ENCODE assay signal across 13 mouse cellular contexts in genomic region chr11:112840495-112840828, GRCm38 (mm10). TPM values are rescaled to one million over a fixed set of nuclear protein-coding genes. Genes with fewer than 3 reads are reported as not detected.
DNase-seq lines count a peak whose midpoint lies in the region; ATAC-seq lines count a peak whose summit lies in the region.
"Had no signal": no experiment of that assay in that cellular context is flagged by ENCODE, and none has a peak within 500 bp of the region (broad histone marks: within the 10 kb centered on the region; RNA-seq: fewer than 3 reads in every experiment).

No protein-coding gene starts in this region.

- no peak overlapping the region for H3K4me3 ChIP-seq in kidney, embryonic 15.5 days (replicated peaks)
- no peak overlapping the region for H3K4me3 ChIP-seq in embryonic facial prominence, embryonic 12.5 days
- H3K4me3 ChIP-seq in hindbrain, embryonic 15.5 days, result no peak overlapping the region
- no peak overlapping the region for H3K4me3 ChIP-seq in neural tube, embryonic 12.5 days
- H3K4me3 ChIP-seq: erythroblast, embryonic 14.5 days; limb, embryonic 15.5 days had no signal

- H3K9ac ChIP-seq in kidney, embryonic 15.5 days, result no peak overlapping the region
- no peak overlapping the region for H3K9ac ChIP-seq in embryonic facial prominence, embryonic 12.5 days
- no peak overlapping the region for H3K9ac ChIP-seq in hindbrain, embryonic 15.5 days
- H3K9ac ChIP-seq in neural tube, embryonic 12.5 days, result no peak overlapping the region
- H3K9ac ChIP-seq: limb, embryonic 15.5 days had no signal

- H3K27me3 ChIP-seq in kidney, embryonic 15.5 days, result no peaks in the 10 kb centered on the region
- no peaks in the 10 kb centered on the region for H3K27me3 ChIP-seq in embryonic facial prominence, embryonic 12.5 days
- H3K27me3 ChIP-seq in hindbrain, embryonic 15.5 days, result no peaks in the 10 kb centered on the region
- no peaks in the 10 kb centered on the region for H3K27me3 ChIP-seq in neural tube, embryonic 12.5 days (replicated peaks)
- H3K27me3 ChIP-seq: limb, embryonic 15.5 days had no signal

- WGBS in kidney, embryonic 15.5 days, result 16% methylated on average over 10 of the region's 10 CpGs
- WGBS in embryonic facial prominence, embryonic 12.5 days, result 13% methylated on average over 10 of the region's 10 CpGs
- WGBS in hindbrain, embryonic 15.5 days, result 12% methylated on average over 10 of the region's 10 CpGs
- 7% methylated on average over 10 of the region's 10 CpGs for WGBS in neural tube, embryonic 12.5 days

- no peak for DNase-seq in kidney, postnatal 25 days
- DNase-seq in gastrocnemius, postnatal 4 days (ENCODE audit: low spot score in 2 of 2), result no peak
- DNase-seq in cerebellum, adult 11 months, result no peak
- DNase-seq: kidney, adult 2 months; spleen, adult 18-20 months had no signal

- peaks cover 12% of the 10 kb centered on the region; the same call in 1 of the 2 replicates for H3K4me1 ChIP-seq in kidney, embryonic 15.5 days
- H3K4me1 ChIP-seq in embryonic facial prominence, embryonic 12.5 days, result 0 out of 2 replicates have a peak, but pooled peaks cover 3% of the 10 kb centered on the region
- peaks cover 5% of the 10 kb centered on the region; the same call in 1 of the 2 replicates for H3K4me1 ChIP-seq in hindbrain, embryonic 15.5 days (replicated peaks)
- peaks cover 6% of the 10 kb centered on the region for H3K4me1 ChIP-seq in neural tube, embryonic 12.5 days

- H3K4me2 ChIP-seq in kidney, embryonic 15.5 days, result peak overlapping the region; percentile 42
- H3K4me2 ChIP-seq in embryonic facial prominence, embryonic 12.5 days (replicated peaks), result 0 out of 2 replicates have a peak overlapping the region, but pooled peaks have one; percentile 17
- H3K4me2 ChIP-seq in hindbrain, embryonic 15.5 days, result peak overlapping the region; percentile 21; the same call in 1 of the 2 replicates
- H3K4me2 ChIP-seq in neural tube, embryonic 12.5 days (replicated peaks), result peak overlapping the region; percentile 24; the same call in 1 of the 2 replicates
- H3K4me2 ChIP-seq: limb, embryonic 15.5 days had no signal

- no peak overlapping the region for H3K27ac ChIP-seq in kidney, embryonic 15.5 days
- H3K27ac ChIP-seq in embryonic facial prominence, embryonic 12.5 days, result no peak overlapping the region
- H3K27ac ChIP-seq in hindbrain, embryonic 15.5 days (replicated peaks), result peak overlapping the region; percentile 73; the same call in 1 of the 2 replicates
- no peak overlapping the region for H3K27ac ChIP-seq in neural tube, embryonic 12.5 days
- H3K27ac ChIP-seq: limb, embryonic 15.5 days had no signal

- ATAC-seq in kidney, embryonic 15.5 days (replicated peaks; ENCODE audit: low FRiP score), result no peak
- ATAC-seq in embryonic facial prominence, embryonic 12.5 days (ENCODE audit: insufficient number of reproducible peaks, insufficient read depth, low FRiP score, low TSS enrichment), result no peak
- no peak for ATAC-seq in hindbrain, embryonic 15.5 days (ENCODE audit: low FRiP score, low read depth)
- ATAC-seq in neural tube, embryonic 12.5 days (ENCODE audit: low FRiP score, low read depth), result peak; percentile 21; the same call in 1 of the 2 replicates
- ATAC-seq in megakaryocyte-erythroid progenitor cell, adult 5-6 weeks (replicated peaks; ENCODE audit: low FRiP score, low TSS enrichment, poor library complexity, severe bottlenecking), result no peak

- no peaks in the 10 kb centered on the region for H3K9me3 ChIP-seq in kidney, embryonic 15.5 days (replicated peaks)
- no peaks in the 10 kb centered on the region for H3K9me3 ChIP-seq in embryonic facial prominence, embryonic 12.5 days
- H3K9me3 ChIP-seq in hindbrain, embryonic 15.5 days, result no peaks in the 10 kb centered on the region
- H3K9me3 ChIP-seq in neural tube, embryonic 12.5 days, result no peaks in the 10 kb centered on the region
- H3K9me3 ChIP-seq: limb, embryonic 15.5 days had no signal

- H3K36me3 ChIP-seq in kidney, embryonic 15.5 days, result no peaks in the 10 kb centered on the region
- H3K36me3 ChIP-seq in embryonic facial prominence, embryonic 12.5 days, result no peaks in the 10 kb centered on the region
- no peaks in the 10 kb centered on the region for H3K36me3 ChIP-seq in hindbrain, embryonic 15.5 days
- H3K36me3 ChIP-seq in neural tube, embryonic 12.5 days, result no peaks in the 10 kb centered on the region
- H3K36me3 ChIP-seq: limb, embryonic 15.5 days had no signal

RNA-seq across cellular contexts. Expression of gene Sox9, which starts 58.4 kb away (rescaled TPM):
- polyA plus RNA-seq in kidney, embryonic 15.5 days (2015; fragmentation: Nextera tagmentation; extraction: Ambion mirVana), result 36.2 and 37.9 TPM in 2 replicates
- polyA plus RNA-seq in embryonic facial prominence, embryonic 12.5 days (2016; fragmentation: Nextera tagmentation; extraction: Ambion mirVana), result 138 and 149 TPM in 2 replicates
- 49.8 and 61.4 TPM in 2 replicates for polyA plus RNA-seq in hindbrain, embryonic 15.5 days (2015; fragmentation: Nextera tagmentation; extraction: Ambion mirVana)
- polyA plus RNA-seq in neural tube, embryonic 12.5 days (2016; fragmentation: Nextera tagmentation; extraction: Ambion mirVana), result 121 and 124 TPM in 2 replicates
- total RNA-seq in gastrocnemius, postnatal 4 days (2021), result 1 to 10 TPM; 3.1 to 4.0 TPM
- not detected in 2 replicates for total RNA-seq in megakaryocyte-erythroid progenitor cell, adult 5-6 weeks (2014; fragmentation: Nextera tagmentation)
- total RNA-seq in megakaryocyte-erythroid progenitor cell, adult 5-6 weeks (2017), result not detected in 2 replicates
- total RNA-seq: MEL had no signal
- polyA plus RNA-seq: erythroblast, embryonic 14.5 days had no signal
